Mouse (Mus musculus): ENCODE results near the gene Dnm1.

The Dnm1 gene

GRCm38 (mm10) chr2:32289578-32289977, 63.6 kb downstream of the Dnm1 start:
- no peak for TF ChIP-seq GATA4 (IDR thresholded peaks at IDR 0.05; ENCODE audit: insufficient replicate concordance, low read length)

- no peak for TF ChIP-seq GATA4 (IDR thresholded peaks at IDR 0.05; ENCODE audit: insufficient replicate concordance, low read length)
Observed at GRCm38 (mm10) chr2:32288371-32288931, 64.7 kb downstream of the Dnm1 start.

DNA sequence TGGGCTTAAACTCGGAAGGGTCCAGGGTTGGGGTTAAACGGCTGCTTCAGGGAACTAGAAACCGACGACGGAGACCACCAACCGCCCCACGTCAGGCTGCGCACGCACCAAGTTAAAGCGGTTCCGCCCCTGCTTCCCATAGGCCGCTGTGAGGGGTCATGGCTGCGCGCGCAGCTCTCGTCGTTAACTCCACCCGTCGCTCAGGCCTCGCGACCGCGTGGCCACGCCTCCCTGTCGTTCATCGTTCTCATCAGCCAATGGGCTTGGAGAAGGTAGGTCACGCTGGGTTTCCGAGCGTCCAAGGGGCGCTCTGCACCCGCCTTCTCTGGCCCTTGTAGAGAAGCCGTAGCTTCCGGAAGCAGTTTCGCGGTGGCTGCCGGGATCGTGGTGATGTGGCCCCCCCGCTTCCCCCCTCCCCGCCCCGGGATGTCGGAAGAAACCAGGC, 65.2 kb downstream of the Dnm1 start, which contains the start of gene Swi5:
TSS of gene Swi5 (minus strand) at position 153 of the 445 bp plus-strand sequence.
- no peak for TF ChIP-seq GATA4 (IDR thresholded peaks at IDR 0.05; ENCODE audit: insufficient replicate concordance, low read length)

- TF ChIP-seq GATA4 (IDR thresholded peaks at IDR 0.05; ENCODE audit: insufficient replicate concordance, low read length), result no peak
Observed at GRCm38 (mm10) chr2:32287334-32287840, 65.8 kb downstream of the Dnm1 start, which contains the start of gene Golga2. Gene Golga2, plus strand, starts transcription at chr2:32287384.

DNA sequence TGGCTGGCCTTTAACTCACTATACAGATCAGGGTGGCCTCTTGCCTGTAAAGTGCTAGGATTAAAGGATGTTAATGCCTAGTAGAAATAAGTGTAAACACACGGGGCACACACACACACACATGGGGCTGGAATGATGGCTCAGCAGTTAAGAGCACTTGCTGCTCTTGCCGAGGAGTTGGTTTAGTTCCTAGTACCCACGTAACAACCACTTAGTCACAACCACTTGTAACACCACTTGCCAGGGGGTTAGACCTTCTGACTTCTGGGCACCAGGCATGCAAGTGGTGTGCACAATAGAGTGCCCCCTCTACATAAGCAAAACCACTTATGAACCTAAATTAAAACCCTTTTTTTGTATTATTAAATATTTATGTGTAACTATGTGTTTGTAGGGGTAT, 69.2 kb downstream of the Dnm1 start:
- no peak for TF ChIP-seq GATA4 (IDR thresholded peaks at IDR 0.05; ENCODE audit: insufficient replicate concordance, low read length)

GRCm38 (mm10) chr2:32282727-32283126, 70.4 kb downstream of the Dnm1 start:
- no peak for TF ChIP-seq GATA4 (IDR thresholded peaks at IDR 0.05; ENCODE audit: insufficient replicate concordance, low read length)

DNA sequence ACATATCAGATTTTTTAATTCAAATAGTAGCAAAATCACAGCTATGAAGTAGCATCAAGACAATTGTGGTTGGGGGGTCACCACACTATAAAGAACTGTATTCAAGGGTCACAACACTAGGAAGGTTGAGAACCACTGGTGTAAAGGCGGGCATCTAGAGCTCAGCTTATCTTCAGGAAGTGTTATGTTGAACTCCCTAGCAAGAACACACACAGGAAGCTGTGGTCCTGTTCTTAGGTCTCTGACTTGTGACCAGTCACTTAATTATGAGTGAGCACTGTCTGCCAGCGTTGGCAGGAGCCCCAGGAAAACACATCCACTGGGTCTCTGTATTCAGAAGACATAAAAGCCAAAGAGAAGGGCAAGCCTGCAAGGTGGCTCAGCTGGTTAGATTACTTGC, 70.8 kb downstream of the Dnm1 start:
- no peak for TF ChIP-seq GATA4 (IDR thresholded peaks at IDR 0.05; ENCODE audit: insufficient replicate concordance, low read length)

- TF ChIP-seq GATA4 (IDR thresholded peaks at IDR 0.05; ENCODE audit: insufficient replicate concordance, low read length), result no peak
Observed at GRCm38 (mm10) chr2:32275823-32276222, 77.3 kb downstream of the Dnm1 start.

DNA sequence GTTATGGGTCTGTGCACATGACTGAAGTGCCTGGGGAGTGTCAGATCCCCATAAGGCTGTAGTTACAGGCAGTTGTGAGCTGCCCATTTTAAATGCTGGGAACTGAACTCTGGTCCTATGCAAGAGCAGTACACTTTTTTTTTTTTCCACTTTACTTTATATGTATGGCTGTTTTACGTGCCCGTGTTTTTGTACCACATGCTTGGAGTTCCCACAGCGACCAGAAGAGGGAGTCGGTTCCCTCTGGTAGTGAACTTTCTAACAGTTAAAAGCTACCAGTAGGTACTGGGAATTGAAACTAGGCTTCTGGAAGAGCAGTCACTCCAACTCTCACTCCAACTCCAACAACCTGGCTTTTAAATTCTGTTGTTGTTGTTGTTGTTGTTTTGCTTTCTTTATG, 92.5 kb downstream of the Dnm1 start:
- TF ChIP-seq GATA4 (IDR thresholded peaks at IDR 0.05; ENCODE audit: insufficient replicate concordance, low read length), result no peak

DNA sequence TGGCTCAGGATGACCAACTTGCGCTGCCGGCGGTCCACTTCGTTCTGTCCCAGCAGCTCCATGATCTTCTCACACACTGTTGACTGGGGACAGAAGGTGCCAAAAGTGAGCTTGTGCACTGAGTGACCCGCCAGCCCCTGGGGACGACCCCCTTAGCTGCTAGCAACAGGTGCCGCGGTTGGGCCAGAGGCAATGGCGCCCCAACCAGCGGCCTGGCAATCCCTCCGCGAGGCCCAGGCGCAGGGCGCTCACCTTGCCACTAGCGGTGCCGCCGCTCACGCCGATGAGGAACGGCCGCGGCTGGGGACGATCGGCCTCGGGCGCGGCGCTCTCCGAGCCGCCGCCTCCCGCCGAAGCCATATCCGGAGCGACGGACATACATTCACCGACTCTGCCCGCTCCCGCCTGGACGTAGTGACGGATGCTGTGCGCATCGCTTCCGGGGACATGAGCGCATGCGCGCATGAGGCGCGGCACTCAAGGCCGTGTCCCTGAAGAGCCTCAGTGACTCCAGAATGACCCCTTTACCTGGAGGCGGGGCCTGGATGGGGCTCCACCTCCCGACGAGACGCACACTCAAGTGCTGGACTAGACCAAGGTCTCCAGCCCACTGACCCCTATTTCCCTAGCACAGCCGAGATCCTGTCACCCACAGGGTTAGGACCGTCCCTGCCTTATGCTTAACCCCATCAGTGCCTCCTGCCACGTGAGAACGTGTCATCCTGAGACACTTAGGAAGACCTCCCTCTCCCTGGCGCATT, 93.3 kb downstream of the Dnm1 start, which contains the start of gene Uck1:
TSS of gene Uck1 (minus strand) at position 503 of the 761 bp plus-strand sequence.
- no peak for TF ChIP-seq GATA4 (IDR thresholded peaks at IDR 0.05; ENCODE audit: insufficient replicate concordance, low read length)

DNA sequence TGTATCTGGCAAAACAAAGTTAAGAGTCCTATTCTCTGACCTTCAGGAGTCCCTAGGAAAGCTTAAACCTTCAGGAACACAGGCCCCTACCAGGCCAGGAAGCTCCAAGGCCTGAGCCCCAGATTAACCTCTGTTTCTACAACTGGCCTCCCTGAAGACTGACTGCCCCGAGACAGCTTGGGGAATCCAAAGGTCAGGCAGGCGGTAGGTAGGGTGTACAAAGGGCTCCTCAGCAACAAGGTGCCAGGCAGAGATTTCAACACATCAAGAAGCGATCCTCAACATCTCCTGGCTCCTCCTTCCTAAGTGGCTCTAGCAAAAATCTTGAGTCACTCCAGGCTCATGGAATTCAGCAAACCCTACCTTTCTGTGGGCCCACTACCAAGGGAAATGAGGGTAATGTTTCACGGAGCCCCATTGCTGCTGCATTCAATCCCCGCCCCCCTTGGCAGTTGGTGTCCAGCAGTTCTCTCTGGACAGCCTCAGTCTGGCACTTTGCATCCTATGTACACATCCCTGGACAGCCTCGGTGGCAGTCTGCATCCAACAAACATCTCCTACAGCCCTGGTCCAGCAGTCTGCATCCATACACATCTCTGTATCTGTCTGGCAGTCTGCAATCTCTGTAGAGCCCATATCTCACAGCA, 94.1 kb downstream of the Dnm1 start:
- TF ChIP-seq GATA4 (IDR thresholded peaks at IDR 0.05; ENCODE audit: insufficient replicate concordance, low read length), result no peak

Data from liver, adult (tissue).